Mouse (Mus musculus) T-helper 1 cell (primary cell): ENCODE measurements around the gene Enox1.
"Not testable (repeated sequence)": the region's sequence is repeated elsewhere in the genome, so short reads cannot be mapped to it uniquely, and the experiment has no call there.

Source experiments
- in situ Hi-C: fragments of 300-600 bp; cut with MboI, MseI; formaldehyde crosslinking; loops from one replicate; pipeline ENCODE4 v1.15.1; 2025; ENCODE audit warnings: high pct_unique_total_duplicates

Enox1 gene

GRCm38 (mm10) chr14:77509042-77509441 is 352.5 kb downstream of the Enox1 start:
- in situ Hi-C loops, result no loop called here

DNA sequence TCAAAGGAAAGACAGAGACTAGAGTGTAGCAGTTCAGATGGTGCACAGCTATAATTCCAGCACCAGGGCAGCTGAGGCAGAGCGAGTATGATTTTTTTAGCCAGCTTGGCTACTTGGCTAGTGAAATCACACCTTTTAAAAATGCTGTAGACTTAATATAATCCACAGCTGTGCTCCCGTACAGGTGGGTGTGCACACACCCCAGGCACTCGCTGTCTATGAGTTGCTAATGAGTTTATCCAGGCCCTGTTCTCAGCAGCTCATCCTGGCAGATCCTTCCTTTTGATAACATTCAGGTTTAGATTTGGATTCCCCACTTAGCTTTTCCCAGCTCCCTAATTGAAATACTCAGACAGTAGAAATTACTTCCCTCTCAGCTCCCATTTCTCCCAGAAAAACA is 353.4 kb downstream of the Enox1 start:
- in situ Hi-C loops, result no loop called here

DNA sequence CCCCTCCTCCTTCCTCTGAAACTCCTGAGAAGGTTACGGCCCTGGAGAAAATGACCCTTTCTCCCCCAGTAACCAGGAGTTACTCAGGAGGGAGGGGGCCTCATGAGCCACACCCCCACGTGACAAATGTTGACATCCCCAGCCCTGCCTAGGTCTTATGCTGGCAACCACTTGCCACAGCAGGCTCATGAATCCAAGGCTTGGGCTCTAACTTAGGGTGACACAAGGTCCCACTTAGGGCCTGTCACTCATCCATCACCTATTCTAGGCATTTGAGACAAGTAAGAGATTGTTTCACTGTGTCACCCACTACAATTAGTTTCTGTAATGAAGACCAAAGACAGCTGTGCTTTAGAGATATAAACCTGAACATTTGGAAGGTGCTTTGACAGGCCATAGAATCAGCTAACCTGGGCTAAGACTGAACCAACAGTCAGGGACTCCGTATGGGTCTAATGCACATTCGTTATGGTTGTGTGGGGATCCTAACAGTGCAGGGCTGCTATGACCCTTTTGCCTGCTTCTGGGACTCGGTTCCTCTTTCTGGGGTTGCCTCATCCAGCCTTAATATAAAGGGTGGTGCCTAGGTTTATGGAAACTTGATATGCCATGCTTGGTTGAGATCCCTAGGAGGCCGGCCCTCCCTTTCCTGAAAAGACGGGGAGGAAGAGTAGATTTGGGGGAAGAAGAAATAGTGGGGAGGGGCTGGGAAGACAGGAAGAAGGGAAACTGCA is 354.7 kb downstream of the Enox1 start:
- in situ Hi-C loops, result no loop called here

- in situ Hi-C loops, result no loop called here
Measured at GRCm38 (mm10) chr14:77518017-77518416, 361.5 kb downstream of the Enox1 start.

DNA sequence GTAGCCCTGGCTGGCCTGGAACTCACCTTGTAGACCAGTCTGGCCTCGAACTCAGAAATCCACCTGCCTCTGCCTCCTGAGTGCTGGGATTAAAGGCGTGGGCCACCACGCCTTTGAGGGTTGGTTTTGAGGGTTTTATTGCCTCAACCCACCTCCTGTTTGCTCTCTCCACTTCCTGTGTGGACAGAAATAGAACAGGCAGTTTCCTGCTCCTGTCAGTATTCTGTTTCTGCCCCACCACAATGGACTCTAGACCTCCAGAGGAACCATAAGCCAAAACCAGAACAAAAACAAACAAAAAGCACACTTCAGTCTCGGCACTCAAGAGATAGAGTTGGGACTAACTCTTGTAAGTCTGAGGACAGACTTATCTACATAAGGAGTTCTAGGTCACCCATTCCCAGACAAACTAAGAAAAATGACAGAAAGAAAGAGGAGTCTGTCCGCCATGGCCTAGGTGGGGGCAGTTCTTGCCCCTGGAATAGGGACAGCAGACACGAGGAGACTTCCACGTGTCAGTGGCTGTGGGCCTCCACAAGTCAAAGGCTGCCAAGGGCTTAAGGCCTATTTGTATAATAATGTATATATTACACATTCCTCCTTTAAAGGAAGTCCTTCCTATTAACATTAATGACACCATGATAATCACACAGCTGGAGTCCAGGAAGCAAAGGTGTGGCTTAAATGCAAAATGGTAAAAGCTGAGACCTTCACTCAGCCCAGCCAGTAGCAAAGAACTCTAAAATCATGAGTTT is 362.6 kb downstream of the Enox1 start:
- in situ Hi-C loops, result no loop called here

DNA sequence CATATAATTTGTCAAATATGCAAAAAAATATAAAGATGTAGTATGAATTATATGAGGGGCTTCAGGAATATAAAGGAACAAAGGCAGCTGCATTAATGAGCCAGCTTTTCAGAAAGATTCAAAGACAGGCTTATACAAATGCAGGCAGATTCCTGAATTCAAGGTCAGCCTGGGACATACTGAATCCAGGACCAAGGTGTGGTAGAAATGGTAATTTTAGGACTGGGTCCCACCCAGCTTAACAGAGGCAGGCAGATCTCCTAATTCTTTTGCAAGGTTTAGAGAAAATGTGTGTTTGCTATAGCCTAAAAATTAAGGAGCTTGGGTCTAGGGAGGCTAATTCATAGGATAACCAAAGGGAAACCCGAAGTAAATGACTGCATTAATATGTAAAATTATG is 363.1 kb downstream of the Enox1 start:
- in situ Hi-C loops, result no loop called here

DNA sequence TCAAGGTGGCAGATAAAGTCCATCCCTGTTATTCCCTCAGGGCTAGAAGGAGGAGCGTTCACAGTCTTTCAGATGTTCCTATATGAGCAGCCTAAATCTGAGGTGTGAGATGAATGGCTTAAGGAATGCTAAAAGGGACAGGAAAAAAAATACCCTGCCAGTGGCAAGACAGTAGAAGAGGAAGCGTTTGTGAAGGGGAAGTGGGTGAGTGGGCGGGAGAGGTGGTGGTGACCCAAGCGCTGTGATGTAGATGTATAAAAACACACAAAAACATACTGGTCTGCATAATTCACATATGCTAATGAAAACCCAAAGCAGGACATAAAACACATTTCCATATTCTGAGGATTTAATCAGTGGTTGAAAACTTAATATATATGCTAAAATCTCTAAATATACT is 367.7 kb downstream of the Enox1 start:
- in situ Hi-C loops, result no loop called here

DNA sequence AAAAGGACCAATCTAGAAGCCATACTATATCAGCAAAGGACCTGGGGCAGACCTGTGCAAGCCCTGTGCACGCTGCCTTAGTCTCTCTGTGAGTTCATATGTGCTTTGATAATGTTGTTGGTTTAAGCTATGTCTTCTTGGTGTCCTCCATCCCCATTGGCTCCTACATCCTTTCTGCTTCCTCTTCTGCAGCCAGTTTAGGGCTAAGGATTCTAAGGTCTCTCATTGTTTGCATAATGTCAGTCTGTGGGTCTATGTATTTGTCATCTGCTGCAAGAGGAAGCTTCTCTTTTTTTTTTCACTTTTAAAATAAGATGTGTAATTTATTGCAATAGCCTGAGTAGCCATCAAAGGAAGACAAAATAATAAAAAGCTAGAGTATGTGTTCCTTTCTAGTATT is 369.7 kb downstream of the Enox1 start:
- in situ Hi-C loops, result no loop called here

- in situ Hi-C loops, result no loop called here
Measured at GRCm38 (mm10) chr14:77529201-77529600, 372.6 kb downstream of the Enox1 start.

GRCm38 (mm10) chr14:77529621-77530020 is 373.1 kb downstream of the Enox1 start:
- in situ Hi-C loops, result no loop called here

DNA sequence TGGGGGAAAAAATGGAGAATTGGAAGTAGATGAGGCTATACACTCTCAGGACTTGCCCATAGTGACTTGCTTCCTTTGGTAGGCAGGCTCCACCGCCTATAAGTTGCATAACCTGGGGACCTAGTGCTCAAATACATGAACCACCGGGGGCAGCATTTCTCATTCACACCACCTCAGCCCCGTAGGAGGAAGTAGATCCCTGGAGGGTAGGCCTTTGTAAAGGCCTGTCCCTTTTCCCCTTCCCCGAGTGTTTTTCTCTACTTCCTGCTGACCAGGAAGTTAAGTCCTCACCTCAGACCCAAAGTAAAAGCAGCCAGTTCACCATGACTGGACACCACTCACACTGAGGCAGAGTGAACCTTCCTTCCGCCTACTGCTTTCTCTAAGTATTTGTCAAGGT is 377.1 kb downstream of the Enox1 start:
- in situ Hi-C loops, result no loop called here

DNA sequence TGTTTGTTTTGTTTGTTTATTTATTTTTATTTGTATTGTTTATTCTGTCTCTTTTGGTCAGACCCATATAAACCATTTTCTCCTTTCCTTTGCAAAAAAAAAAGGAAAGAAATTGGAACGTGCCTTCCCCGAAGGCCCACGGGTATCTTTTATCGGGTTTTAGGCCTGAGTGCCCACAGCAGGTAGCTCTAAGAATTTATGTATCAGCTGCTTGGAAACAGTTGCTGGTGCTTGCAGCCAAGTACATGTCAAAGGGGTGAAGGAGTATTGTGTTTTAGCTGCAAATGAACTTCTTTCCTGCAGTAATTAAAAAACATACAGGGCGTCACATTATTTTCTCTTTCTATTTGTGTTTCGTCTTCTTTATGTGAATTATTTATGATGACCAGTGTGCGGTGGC is 377.6 kb downstream of the Enox1 start:
- in situ Hi-C loops, result no loop called here

- in situ Hi-C loops, result no loop called here
Measured at GRCm38 (mm10) chr14:77536592-77536991, 380.0 kb downstream of the Enox1 start.

DNA sequence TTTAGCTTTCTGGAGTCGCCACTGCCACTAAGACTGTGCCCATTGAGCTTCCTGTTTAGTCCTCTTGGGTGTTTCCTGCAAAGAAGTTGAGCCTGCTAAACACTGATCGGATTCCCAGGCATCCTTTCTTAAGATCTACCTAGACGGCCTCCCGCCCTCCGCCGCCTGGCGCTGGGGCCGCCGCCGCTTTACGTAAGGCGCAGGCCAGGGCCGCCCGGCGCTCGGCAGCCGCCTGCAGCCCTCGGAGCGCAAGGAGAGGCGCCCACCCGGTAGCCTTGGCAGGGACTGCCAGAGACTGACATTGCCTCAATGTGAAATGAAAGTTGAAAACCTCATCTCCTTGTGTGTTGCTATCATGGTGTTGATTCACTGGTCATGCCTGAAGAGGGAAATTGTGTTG is 383.0 kb downstream of the Enox1 start:
- in situ Hi-C loops, result not testable (repeated sequence)

- in situ Hi-C loops, result no loop called here
Measured at GRCm38 (mm10) chr14:77541925-77542324, 385.4 kb downstream of the Enox1 start.

GRCm38 (mm10) chr14:77546531-77547274 is 390.1 kb downstream of the Enox1 start:
- in situ Hi-C loops, result no loop called here

GRCm38 (mm10) chr14:77547351-77547750 is 390.8 kb downstream of the Enox1 start:
- in situ Hi-C loops, result no loop called here

- in situ Hi-C loops, result no loop called here
Measured at GRCm38 (mm10) chr14:77548963-77549362, 392.4 kb downstream of the Enox1 start.

DNA sequence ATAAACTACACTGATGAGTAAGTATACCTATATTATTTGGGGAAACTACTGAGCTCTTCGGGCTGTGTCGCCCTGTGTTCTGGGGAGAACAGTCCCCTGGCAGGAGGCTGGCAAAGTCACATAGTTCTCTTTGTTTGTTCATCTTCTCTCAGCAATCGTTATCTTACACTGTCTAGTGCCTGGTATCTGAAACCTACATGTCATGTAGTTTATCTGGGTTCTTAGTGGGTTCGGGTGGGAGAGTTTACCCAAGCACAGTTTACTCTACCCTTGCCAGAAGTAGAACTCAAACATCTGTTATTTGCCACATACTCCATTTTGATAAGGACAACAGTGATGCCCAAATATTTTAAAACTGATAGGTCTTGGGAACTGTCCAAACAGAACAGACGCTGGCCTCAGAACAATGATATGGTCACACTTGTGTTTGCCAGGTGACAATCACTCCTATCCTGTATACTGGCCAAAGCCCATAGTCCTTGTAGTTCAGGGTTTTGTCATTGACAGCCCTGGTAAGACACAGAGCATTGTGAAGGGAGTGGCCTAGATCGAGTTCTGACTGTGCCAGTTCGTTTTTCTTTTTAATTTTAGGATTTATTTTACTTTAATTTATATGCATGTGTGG is 401.0 kb downstream of the Enox1 start:
- in situ Hi-C loops, result no loop called here

- in situ Hi-C loops, result no loop called here
Measured at GRCm38 (mm10) chr14:77558910-77559309, 402.3 kb downstream of the Enox1 start.

- in situ Hi-C loops, result no loop called here
Measured at GRCm38 (mm10) chr14:77559792-77560191, 403.2 kb downstream of the Enox1 start.
